Mouse (Mus musculus): ENCODE data around the gene Zfp951.
"Not testable (repeated sequence)": the region's sequence is repeated elsewhere in the genome, so short reads cannot be mapped to it uniquely, and the experiment has no call there.

- TF ChIP-seq CTCF (IDR thresholded peaks at IDR 0.05; ENCODE audit: low read depth); EP300 (optimal IDR thresholded peaks at IDR 0.05): not testable (repeated sequence)
Observed at GRCm38 (mm10) chr5:104859962-104860525, at the start of gene Zfp951.
